Mouse (Mus musculus): ENCODE results near the gene Gpc6.
"Not testable (repeated sequence)": the region's sequence is repeated elsewhere in the genome, so short reads cannot be mapped to it uniquely, and the experiment has no call there.

Gene Gpc6

GRCm38 (mm10) chr14:117384096-117384770, 459.1 kb downstream of the Gpc6 start:
- no peak for DNase-seq

- no peak for DNase-seq
These were observed 460.7 kb downstream of the Gpc6 start for GRCm38 (mm10) chr14:117385731-117386270.

DNA sequence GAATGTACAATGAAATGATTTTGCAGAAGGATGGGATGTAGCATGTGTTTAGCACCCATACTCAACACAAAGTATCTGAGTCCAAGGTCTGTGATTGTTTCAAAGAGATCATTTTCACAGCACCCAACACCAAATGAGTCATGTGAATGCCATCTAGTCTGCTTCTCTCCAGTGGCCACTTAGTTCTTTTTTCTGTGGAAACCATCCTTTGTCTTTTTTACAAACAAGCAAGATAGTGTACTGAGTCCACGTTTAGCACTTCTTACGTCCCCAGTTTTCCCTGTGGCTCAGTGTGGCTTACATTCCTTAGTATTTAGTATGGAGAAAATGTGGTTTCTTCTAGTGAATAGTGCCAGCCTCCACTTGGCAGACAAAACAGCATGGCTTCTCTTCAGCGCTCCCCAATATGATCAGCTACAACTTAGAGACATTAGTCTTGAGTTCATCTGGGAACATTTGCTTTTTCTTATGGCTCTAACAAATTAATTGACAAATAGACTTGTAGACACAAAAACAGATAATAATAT, 465.7 kb downstream of the Gpc6 start:
- DNase-seq: no peak

DNA sequence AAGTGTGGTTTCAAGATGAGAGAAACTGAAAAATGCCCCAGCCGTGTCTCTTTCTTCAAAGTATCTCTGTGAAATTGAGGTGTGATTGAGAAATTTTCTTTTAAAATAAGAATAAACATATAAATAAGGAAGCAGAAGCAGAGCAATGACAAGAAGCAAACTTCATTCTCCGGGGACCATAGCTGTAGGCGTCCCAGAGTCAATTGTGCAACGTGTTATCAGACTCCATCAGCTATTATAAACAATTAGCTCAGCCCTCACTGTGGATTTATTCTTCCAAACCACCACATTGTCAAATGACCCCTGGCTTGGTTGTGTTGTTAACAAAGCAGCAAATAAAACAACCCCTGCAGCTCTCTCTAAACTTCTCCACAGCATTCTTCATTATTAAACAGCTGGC, 466.3 kb downstream of the Gpc6 start:
- DNase-seq: no peak

- no peak for DNase-seq
These were observed 472.1 kb downstream of the Gpc6 start for GRCm38 (mm10) chr14:117397165-117397564.

- no peak for DNase-seq
These were observed 482.9 kb downstream of the Gpc6 start for GRCm38 (mm10) chr14:117407824-117408524.

- DNase-seq: no peak
These were observed 483.4 kb downstream of the Gpc6 start for GRCm38 (mm10) chr14:117408525-117408835.

GRCm38 (mm10) chr14:117409778-117410177, 484.7 kb downstream of the Gpc6 start:
- no peak for DNase-seq

GRCm38 (mm10) chr14:117410511-117410910, 485.4 kb downstream of the Gpc6 start:
- DNase-seq: no peak

DNA sequence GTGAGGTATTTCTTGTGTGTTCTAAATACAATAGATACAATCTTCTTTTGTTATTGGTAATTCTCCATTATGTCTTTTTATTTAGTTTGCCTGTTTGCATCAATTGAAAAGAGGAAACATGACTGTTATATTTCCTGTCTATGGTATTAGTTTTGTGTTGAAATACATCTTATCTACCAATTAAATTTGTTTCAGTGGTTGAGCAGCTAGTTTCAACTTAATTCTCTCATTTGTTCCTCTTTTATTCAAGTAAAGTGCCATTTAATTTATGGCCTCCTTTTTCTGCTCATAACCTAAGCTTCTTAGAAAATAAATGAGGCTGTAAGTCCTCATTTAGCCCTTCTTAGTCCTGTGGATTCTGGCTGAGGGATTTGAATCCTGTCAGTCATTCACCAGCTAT, 489.9 kb downstream of the Gpc6 start:
- DNase-seq: no peak

GRCm38 (mm10) chr14:117419561-117420218, 494.6 kb downstream of the Gpc6 start:
- no peak for DNase-seq

- DNase-seq: no peak
These were observed 496.1 kb downstream of the Gpc6 start for GRCm38 (mm10) chr14:117421170-117421569.

DNA sequence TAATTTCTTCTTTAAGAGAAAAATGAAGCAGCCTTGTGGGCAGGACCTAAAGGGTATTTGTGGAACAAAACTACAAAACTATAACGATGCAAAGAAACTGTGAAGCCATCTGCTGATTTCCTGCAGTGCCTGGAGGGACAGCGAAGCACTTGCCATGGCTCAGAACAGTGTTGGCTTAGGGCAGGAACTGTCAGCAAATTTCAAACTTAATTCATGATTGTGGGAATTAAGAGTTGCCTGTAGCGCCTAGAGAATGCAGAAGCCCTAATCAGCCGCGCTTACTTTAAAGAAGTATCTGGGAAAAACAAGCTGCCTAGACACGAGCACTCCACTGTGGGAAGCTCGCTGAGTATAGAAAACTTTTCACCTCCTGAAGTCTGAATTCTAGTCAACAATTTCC, 501.0 kb downstream of the Gpc6 start:
- DNase-seq: no peak

DNA sequence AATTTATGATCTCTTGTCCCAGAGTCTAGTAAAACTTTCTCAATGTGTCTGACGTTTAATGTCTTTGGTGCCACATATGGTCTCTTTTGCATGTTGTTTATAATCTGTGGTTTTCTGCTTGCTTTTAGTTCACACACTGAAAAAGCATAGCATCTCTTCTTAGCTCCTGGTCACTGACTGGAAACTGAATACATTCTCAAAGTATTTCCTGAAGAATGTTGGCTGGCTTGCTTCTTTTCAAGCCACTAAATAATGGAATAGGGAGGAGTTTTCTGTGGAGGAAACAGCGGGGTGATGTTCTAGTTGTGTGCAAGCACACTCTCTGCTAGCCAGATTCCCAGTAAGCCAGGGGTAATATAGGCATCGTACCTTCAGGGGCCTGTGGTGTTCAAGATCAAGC, 502.7 kb downstream of the Gpc6 start:
- no peak for DNase-seq

GRCm38 (mm10) chr14:117435739-117436138, 510.6 kb downstream of the Gpc6 start:
- no peak for DNase-seq

DNA sequence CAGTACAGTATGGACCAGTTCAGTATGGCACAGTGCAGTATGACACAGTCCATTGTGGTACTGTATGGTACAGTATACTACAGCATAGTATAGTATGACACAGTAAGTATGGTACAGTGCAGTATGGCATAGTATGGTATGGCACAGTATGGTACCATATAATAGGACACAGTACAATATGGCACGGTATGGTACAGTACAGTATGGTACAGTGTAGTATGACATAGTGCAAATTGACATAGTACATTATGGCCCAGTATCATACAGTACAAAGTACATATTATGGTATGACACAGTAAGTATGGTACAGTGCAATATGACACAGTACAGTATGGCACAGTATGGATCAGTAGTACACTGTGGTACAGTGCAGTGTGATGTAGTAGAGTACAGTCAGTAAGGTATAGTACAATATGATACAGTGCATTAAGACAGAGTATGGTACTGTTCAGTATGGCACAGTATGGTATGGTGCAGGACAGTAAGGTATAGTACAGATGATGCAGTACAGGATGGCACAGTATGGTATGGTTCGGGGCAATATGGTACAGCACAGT, 521.6 kb downstream of the Gpc6 start:
- DNase-seq: not testable (repeated sequence)

- DNase-seq: no peak
These were observed 526.4 kb downstream of the Gpc6 start for GRCm38 (mm10) chr14:117451391-117451991.

- no peak for DNase-seq
These were observed 527.0 kb downstream of the Gpc6 start for GRCm38 (mm10) chr14:117452150-117452549.

- no peak for DNase-seq
These were observed 548.3 kb downstream of the Gpc6 start for GRCm38 (mm10) chr14:117473378-117473777.

GRCm38 (mm10) chr14:117478879-117479278, 553.8 kb downstream of the Gpc6 start:
- no peak for DNase-seq

DNA sequence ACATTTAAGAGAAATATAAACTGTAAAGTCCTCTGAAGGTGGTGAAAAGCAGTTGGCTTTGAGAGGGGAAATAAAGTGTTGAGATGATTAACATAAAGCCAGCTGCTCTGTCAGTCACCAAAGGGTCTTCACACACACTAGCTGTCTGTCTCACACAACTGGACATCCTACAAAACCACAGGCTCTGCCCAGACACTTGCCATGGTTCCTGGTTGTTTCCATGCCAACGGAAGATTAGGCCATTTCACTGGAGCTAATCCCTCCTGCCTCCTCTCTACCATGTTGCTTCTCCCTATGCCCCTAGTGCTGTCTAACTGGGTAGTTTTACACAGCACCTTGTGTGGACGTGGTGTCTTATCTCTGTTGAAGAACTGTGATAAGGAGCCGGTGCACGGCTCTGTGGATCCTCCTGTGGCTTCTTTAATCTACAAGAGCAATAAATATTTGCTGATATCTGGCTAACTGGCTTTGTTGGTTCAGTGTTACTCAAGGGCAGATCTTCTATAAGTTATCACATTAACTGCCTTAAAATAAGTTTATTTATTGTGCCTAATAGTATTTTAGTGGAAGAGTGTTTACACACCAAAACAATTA, 562.1 kb downstream of the Gpc6 start:
- no peak for DNase-seq

GRCm38 (mm10) chr14:117490469-117490868, 565.4 kb downstream of the Gpc6 start:
- DNase-seq: no peak

GRCm38 (mm10) chr14:117495118-117495517, 570.0 kb downstream of the Gpc6 start:
- no peak for DNase-seq
